Mouse (Mus musculus): ENCODE measurements around the gene St3gal3. TPM values are rescaled to one million over a fixed set of nuclear protein-coding genes. Genes with fewer than 3 reads are reported as not detected.

St3gal3 gene
- total and polyA plus RNA-seq, 3 experiments = 16.4 to 23.3 TPM; not detected in 1

- TF ChIP-seq CTCF (IDR thresholded peaks at IDR 0.05 in 2 of 3, conservative IDR thresholded peaks at IDR 0.05 in 1 of 3; ENCODE audit: control insufficient read depth in 1 of 3, insufficient read depth in 1 of 3, low read depth in 2 of 3, low read length in 3 of 3, poor library complexity in 1 of 3, severe bottlenecking in 1 of 3) = peak; percentile 79 to 86 (median 83)
- TF ChIP-seq RAD21 (IDR thresholded peaks at IDR 0.05; ENCODE audit: low read depth, low read length) = peak; percentile 76
- TF ChIP-seq MAZ (IDR thresholded peaks at IDR 0.05; ENCODE audit: low read depth, low read length) = no peak
- peak; percentile 83 for TF ChIP-seq SMC3 (IDR thresholded peaks at IDR 0.05; ENCODE audit: low read depth, low read length)
- peak; percentile 77 for TF ChIP-seq ZC3H11A (IDR thresholded peaks at IDR 0.05; ENCODE audit: low read depth, low read length)
- H3K9ac ChIP-seq (ENCODE audit: control insufficient read depth, low read depth, low read length, poor library complexity, severe bottlenecking) = no peak overlapping the region
- no peak overlapping the region for H3K4me3 ChIP-seq (ENCODE audit: control insufficient read depth in 1 of 2, insufficient read depth in 1 of 2, low read depth in 2 of 2, low read length in 2 of 2)
- H3K27me3 ChIP-seq (ENCODE audit: control insufficient read depth in 1 of 2, insufficient read depth in 2 of 2, low read length in 2 of 2) = no peaks in the 10 kb centered on the region
- no peak overlapping the region for H3K27ac ChIP-seq (ENCODE audit: control insufficient read depth, low read depth, low read length)
- H3K4me1 ChIP-seq (ENCODE audit: control insufficient read depth in 1 of 2, insufficient read depth in 2 of 2, low read length in 2 of 2) = no peaks in the 10 kb centered on the region
- DNase-seq (ENCODE audit: low read depth, low spot score) = peak; percentile 49
- H3K9me3 ChIP-seq (replicated peaks; ENCODE audit: insufficient read depth, low read length) = no peaks in the 10 kb centered on the region
- H3K36me3 ChIP-seq (ENCODE audit: control insufficient read depth in 1 of 2, insufficient read depth in 2 of 2, low read length in 2 of 2) = no peaks in the 10 kb centered on the region
- H3K79me2 ChIP-seq (ENCODE audit: control insufficient read depth, insufficient read depth, low read length, poor library complexity) = no peaks in the 10 kb centered on the region
Observed at GRCm38 (mm10) chr4:118089939-118090338, 44.8 kb downstream of the St3gal3 start.

- DNase-seq (ENCODE audit: low read depth, low spot score) = no peak
- no peaks in the 10 kb centered on the region for H3K4me1 ChIP-seq (ENCODE audit: control insufficient read depth in 1 of 2, insufficient read depth in 2 of 2, low read length in 2 of 2)
- no peak overlapping the region for H3K27ac ChIP-seq (ENCODE audit: control insufficient read depth, low read depth, low read length)
- no peak overlapping the region for H3K9ac ChIP-seq (ENCODE audit: control insufficient read depth, low read depth, low read length, poor library complexity, severe bottlenecking)
- no peaks in the 10 kb centered on the region for H3K9me3 ChIP-seq (replicated peaks; ENCODE audit: insufficient read depth, low read length)
- no peaks in the 10 kb centered on the region for H3K79me2 ChIP-seq (ENCODE audit: control insufficient read depth, insufficient read depth, low read length, poor library complexity)
- H3K4me3 ChIP-seq (ENCODE audit: control insufficient read depth in 1 of 2, insufficient read depth in 1 of 2, low read depth in 2 of 2, low read length in 2 of 2) = no peak overlapping the region
- H3K27me3 ChIP-seq (ENCODE audit: control insufficient read depth in 1 of 2, insufficient read depth in 2 of 2, low read length in 2 of 2) = no peaks in the 10 kb centered on the region
- no peaks in the 10 kb centered on the region for H3K36me3 ChIP-seq (ENCODE audit: control insufficient read depth in 1 of 2, insufficient read depth in 2 of 2, low read length in 2 of 2)
- TF ChIP-seq POLR2A (IDR thresholded peaks at IDR 0.05; ENCODE audit: control insufficient read depth in 1 of 2, insufficient read depth in 1 of 2, low read depth in 1 of 2, low read length in 2 of 2, poor library complexity in 1 of 2) = no peak
- no peak for TF ChIP-seq JUND (IDR thresholded peaks at IDR 0.05; ENCODE audit: low read depth, low read length)
- TF ChIP-seq MEF2A (IDR thresholded peaks at IDR 0.05; ENCODE audit: extremely low read depth, insufficient replicate concordance, low read depth, low read length, poor library complexity, severe bottlenecking) = no peak
- no peak for TF ChIP-seq TBP (IDR thresholded peaks at IDR 0.05; ENCODE audit: low read depth, low read length)
- no peak for TF ChIP-seq MYB (IDR thresholded peaks at IDR 0.05; ENCODE audit: low read depth, low read length)
- TF ChIP-seq CTCF (IDR thresholded peaks at IDR 0.05 in 2 of 3, conservative IDR thresholded peaks at IDR 0.05 in 1 of 3; ENCODE audit: control insufficient read depth in 1 of 3, insufficient read depth in 1 of 3, low read depth in 2 of 3, low read length in 3 of 3, poor library complexity in 1 of 3, severe bottlenecking in 1 of 3) = no peak
- no peak for TF ChIP-seq ETS1 (IDR thresholded peaks at IDR 0.05; ENCODE audit: low read depth, low read length)
- TF ChIP-seq MAZ (IDR thresholded peaks at IDR 0.05; ENCODE audit: low read depth, low read length) = no peak
- no peak for TF ChIP-seq UBTF (IDR thresholded peaks at IDR 0.05; ENCODE audit: borderline replicate concordance, insufficient read depth, low read depth, low read length)
- TF ChIP-seq ZKSCAN1 (IDR thresholded peaks at IDR 0.05; ENCODE audit: low read depth, low read length) = no peak
- no peak for TF ChIP-seq POLR2AphosphoS5 (IDR thresholded peaks at IDR 0.05; ENCODE audit: borderline replicate concordance, low read depth, low read length)
- TF ChIP-seq ELF1 (IDR thresholded peaks at IDR 0.05; ENCODE audit: low read depth, low read length) = no peak
Observed at GRCm38 (mm10) chr4:118088771-118089170, 45.9 kb downstream of the St3gal3 start.
